Mouse (Mus musculus) small intestine, adult 2 months (tissue): ENCODE results near the gene Ier5.

Source experiments
- CTCF ChIP-seq: fragments of 200-500 bp; IDR thresholded peaks from 2 replicates; pipeline ENCODE4 v1.5.1; 2012; ENCODE audit warnings: low read depth, mild to moderate bottlenecking, control low read depth, inconsistent platforms, low read length, moderate library complexity, mixed read lengths; ENCODE audit not compliant: insufficient replicate concordance, insufficient read length; ENCODE audit errors: extremely low read depth
- POLR2A ChIP-seq: fragments of 200-500 bp; IDR thresholded peaks from 2 replicates; pipeline ENCODE4 v1.6.1; 2012; ENCODE audit warnings: low read depth, mild to moderate bottlenecking, control low read depth, inconsistent platforms, low read length, moderate library complexity

- no peak for TF ChIP-seq CTCF
- no peak for TF ChIP-seq POLR2A
These were observed 47.8 kb upstream of the Ier5 start for GRCm38 (mm10) chr1:155147228-155147627.
